Mouse (Mus musculus): Measurements from ENCODE around the gene Caskin1. TPM values are rescaled to one million over a fixed set of nuclear protein-coding genes. Genes with fewer than 3 reads are reported as not detected.

The Caskin1 gene
- polyA plus RNA-seq, 1 experiment from 2014 or later = 0.33 TPM

DNA sequence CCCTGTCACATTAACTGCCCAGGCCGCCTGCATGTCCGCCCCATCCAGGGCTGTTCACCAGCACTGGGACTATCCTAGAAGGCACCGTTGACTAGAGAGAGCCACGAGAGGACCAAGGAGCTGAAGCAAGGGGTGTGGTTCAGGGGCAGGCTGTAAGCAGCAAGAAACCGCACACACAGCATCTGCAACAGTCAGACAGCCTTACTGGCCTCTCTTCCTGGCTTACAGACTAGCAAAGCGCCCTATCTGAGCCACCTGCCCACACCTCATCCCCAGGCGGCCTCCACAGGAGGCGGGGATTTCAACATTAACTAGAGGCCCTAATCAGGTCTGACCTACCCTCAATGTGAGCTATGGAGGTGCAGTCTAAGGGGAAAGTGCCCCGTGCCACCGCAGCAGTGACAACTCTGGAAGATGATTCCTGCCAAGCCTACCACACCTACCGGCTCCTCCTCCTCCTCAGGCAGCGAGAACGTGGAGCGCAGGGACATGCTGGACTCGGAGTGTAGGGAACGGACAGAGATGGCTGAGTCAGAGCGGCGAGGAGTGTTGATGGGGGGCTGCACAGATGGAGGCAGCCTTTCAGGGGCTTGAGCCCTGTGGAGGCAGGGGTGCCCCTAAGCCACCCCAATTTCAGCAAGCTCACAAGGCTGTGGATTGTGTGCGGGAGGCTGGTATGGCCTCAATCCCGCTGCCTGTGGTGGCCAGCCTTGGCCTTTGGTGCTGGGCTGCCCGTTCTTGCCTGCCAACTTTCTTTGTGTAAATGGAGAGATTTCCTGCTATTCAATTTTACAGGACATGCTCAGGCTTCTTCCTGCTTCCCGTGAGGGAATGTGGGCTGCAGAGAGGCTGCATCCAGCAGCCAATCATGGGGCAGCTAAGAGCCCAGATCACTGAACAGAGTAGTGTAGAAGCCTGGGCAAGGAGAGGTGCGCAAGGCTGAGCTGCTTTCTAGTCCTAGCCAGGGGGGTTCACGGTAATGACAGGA is 26.2 kb downstream of the Caskin1 start:
- WGBS = 66% methylated on average over 24 of the region's 24 CpGs
- Histone ChIP-seq H3K4me3 (ENCODE audit: low read depth, low read length) (peak overlapping the region; percentile 17; the same call in 1 of the 2 replicates), H3K9ac (replicated peaks; ENCODE audit: low read depth) (peak overlapping the region; percentile 9; the same call in 1 of the 2 replicates), H3K27ac (ENCODE audit: low read length) (peak overlapping the region; percentile 72), H3K9me3 (ENCODE audit: low read length) (no peaks in the 10 kb centered on the region), H3K4me2 (replicated peaks; ENCODE audit: low read depth, low read length) (peak overlapping the region; percentile 48), H3K4me1 (ENCODE audit: insufficient read depth, low read depth, low read length) (no peaks in the 10 kb centered on the region), H3K36me3 (ENCODE audit: insufficient read depth, low read length) (peaks cover 44% of the 10 kb centered on the region), H3K27me3 (replicated peaks; ENCODE audit: insufficient read depth, low read length) (no peaks in the 10 kb centered on the region)
- peak; percentile 43 for DNase-seq (ENCODE audit: low spot score)
- ATAC-seq = peak; percentile 85
- no peak; the same call in 1 of the 2 replicates for TF ChIP-seq EP300 (IDR thresholded peaks at IDR 0.05)
- TF ChIP-seq CTCF (IDR thresholded peaks at IDR 0.05) = no peak

DNA sequence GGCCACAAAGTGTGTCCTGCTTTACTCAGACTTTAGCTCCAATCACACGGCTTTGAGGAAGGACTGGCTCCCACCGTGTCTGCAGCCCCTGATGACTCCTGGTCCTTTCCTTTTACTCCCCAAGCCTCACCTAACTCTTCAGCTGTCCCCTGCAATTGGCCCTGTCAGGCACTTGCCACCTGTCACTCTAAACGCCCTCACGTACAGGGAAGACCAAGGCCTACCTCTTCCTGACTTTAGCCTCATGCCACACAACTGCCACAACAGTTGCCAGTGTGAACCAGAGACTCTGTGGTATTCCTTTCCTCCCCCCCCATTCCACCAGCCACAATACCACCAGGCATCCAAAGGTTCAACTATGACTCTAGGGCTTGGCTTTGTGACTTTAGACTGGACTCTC is 32.0 kb downstream of the Caskin1 start:
- no peak for ATAC-seq

DNA sequence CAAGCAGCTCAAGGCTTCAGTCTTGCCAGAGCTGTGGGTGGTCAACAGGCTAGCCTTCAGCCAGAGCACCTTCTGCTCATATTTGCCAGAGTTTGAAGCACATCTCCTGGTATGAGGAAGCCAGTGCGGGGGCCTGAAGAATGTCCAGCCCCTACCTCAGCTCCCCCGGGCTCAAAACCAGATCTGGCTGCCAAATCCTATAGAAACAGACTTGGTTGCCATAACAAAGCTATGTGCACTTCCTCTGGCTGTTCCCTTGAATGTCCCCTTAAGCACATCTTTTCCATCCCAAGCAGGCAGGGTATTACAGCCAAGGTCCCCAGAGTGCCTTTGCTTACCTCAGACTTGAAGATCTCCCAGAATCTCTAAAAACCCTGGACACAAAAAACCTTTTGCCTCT is 36.3 kb downstream of the Caskin1 start:
- Histone ChIP-seq H3K4me3 (ENCODE audit: low read depth, low read length) (no peak overlapping the region), H3K4me2 (replicated peaks; ENCODE audit: low read depth, low read length) (no peak overlapping the region), H3K9ac (replicated peaks; ENCODE audit: low read depth) (no peak overlapping the region), H3K36me3 (ENCODE audit: insufficient read depth, low read length) (no peaks in the 10 kb centered on the region), H3K27ac (ENCODE audit: low read length) (no peak overlapping the region), H3K9me3 (ENCODE audit: low read length) (no peaks in the 10 kb centered on the region), H3K27me3 (replicated peaks; ENCODE audit: insufficient read depth, low read length) (no peaks in the 10 kb centered on the region), H3K4me1 (ENCODE audit: insufficient read depth, low read depth, low read length) (peaks cover 15% of the 10 kb centered on the region; the same call in 1 of the 2 replicates)
- TF ChIP-seq EP300 (IDR thresholded peaks at IDR 0.05) = no peak
- TF ChIP-seq CTCF (IDR thresholded peaks at IDR 0.05) = no peak
- 60% methylated on average over 2 of the region's 2 CpGs for WGBS
- ATAC-seq = no peak
- no peak for DNase-seq (ENCODE audit: low spot score)

More for the DNA sequence above, 32.0 kb downstream of the Caskin1 start:
- peaks cover 19% of the 10 kb centered on the region for H3K36me3 ChIP-seq (ENCODE audit: insufficient read depth, low read length)
- no peak overlapping the region for H3K9ac ChIP-seq (replicated peaks; ENCODE audit: low read depth)
- WGBS = 85% methylated on average over 4 of the region's 4 CpGs
- H3K27me3 ChIP-seq (replicated peaks; ENCODE audit: insufficient read depth, low read length) = no peaks in the 10 kb centered on the region
- H3K4me3 ChIP-seq (ENCODE audit: low read depth, low read length) = no peak overlapping the region
- no peak overlapping the region for H3K4me2 ChIP-seq (replicated peaks; ENCODE audit: low read depth, low read length)
- TF ChIP-seq EP300 (IDR thresholded peaks at IDR 0.05) (no peak), CTCF (IDR thresholded peaks at IDR 0.05) (no peak)
- H3K9me3 ChIP-seq (ENCODE audit: low read length) = no peaks in the 10 kb centered on the region
- H3K27ac ChIP-seq (ENCODE audit: low read length) = no peak overlapping the region
- no peak for DNase-seq (ENCODE audit: low spot score)
- peaks cover 4% of the 10 kb centered on the region; the same call in 1 of the 2 replicates for H3K4me1 ChIP-seq (ENCODE audit: insufficient read depth, low read depth, low read length)

DNA sequence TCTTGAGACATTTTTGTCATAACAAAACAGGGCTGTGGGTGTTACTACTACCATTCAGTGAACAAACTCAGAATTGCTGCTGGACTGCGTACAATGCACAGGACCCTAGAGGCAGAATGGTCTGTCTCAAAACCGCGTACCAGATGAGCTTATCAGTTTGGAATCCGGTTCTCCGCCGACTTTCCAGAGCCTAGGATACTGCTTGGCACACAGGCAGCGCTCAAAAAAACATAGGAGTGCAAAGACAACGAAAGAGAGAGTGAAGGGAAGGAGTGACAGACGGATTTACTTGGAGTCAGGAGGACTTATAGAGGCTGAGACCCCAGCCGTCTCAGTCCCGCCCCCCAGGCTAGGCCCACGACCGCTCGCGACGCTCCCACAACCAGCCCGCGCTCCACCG is 38.9 kb downstream of the Caskin1 start:
- under 1% methylated on average over 19 of the region's 19 CpGs for WGBS

DNA sequence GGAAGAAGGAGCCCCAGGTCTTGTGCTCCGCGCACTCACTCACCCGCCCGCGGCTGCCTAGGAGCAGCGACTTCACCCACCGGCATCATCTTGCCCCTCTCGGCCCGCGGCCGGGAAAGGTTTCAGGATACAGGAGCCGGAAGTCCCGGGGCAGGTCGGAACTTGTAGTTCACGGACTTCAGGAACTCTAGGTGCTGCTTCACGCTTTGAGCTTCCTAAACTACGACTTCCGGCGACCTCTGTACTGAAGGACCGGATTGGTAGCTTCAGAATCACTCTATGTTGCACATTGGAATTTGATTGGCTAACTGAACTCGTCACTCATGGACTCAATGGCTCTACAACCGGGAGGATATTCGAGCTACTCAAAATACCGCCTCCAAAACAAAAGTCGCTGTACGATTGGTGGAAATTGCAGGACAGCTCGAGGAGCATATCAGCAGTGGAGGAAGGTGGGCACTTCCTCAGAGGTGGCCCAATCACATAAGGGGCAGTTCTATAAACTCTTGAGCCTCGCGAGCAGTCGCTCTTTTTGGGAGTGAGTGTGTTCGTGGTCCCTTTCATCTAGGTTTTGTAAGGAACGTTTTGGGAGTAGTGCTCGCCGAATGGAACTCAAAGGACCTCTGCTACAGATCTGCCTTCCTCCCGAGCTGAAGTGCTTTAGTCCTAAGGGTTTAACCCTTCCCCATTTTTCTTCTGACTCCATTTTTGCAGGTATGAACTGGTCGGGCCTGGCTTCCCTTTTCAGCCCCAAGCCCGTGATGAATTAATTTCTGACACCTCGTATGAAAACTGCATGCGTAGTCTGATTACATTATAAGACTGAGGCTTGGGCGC is 39.5 kb downstream of the Caskin1 start, which contains the start of gene Traf7:
Gene Traf7, minus strand, starts transcription at position 216 of the 837 bp plus-strand sequence.
- Histone ChIP-seq H3K4me2 (replicated peaks; ENCODE audit: low read depth, low read length) (peak within 1 kb of the TSS; percentile 63), H3K4me1 (ENCODE audit: insufficient read depth, low read depth, low read length) (peaks cover 15% of the 10 kb centered on the region; the same call in 1 of the 2 replicates), H3K9me3 (ENCODE audit: low read length) (no peaks in the 10 kb centered on the region), H3K9ac (replicated peaks; ENCODE audit: low read depth) (peak within 1 kb of the TSS; percentile 83), H3K27ac (ENCODE audit: low read length) (peak within 1 kb of the TSS; percentile 65), H3K27me3 (replicated peaks; ENCODE audit: insufficient read depth, low read length) (no peaks in the 10 kb centered on the region), H3K4me3 (ENCODE audit: low read depth, low read length) (peak within 1 kb of the TSS; percentile 83), H3K36me3 (ENCODE audit: insufficient read depth, low read length) (no peaks in the 10 kb centered on the region)
- peak; percentile 98 for ATAC-seq
- DNase-seq (ENCODE audit: low spot score) = peak; percentile 100
- TF ChIP-seq CTCF (IDR thresholded peaks at IDR 0.05) (no peak), EP300 (IDR thresholded peaks at IDR 0.05) (peak; percentile 67; the same call in 1 of the 2 replicates)
- under 1% methylated on average over 40 of the region's 40 CpGs for WGBS

More for the DNA sequence above, 38.9 kb downstream of the Caskin1 start:
- 0 out of 2 replicates have a peak, but pooled peaks have one; percentile 8 for ATAC-seq
- H3K27ac ChIP-seq (ENCODE audit: low read length) = peak overlapping the region; percentile 65
- DNase-seq (ENCODE audit: low spot score) = peak; percentile 57
- peak overlapping the region; percentile 83 for H3K9ac ChIP-seq (replicated peaks; ENCODE audit: low read depth)
- peak overlapping the region; percentile 59 for H3K4me2 ChIP-seq (replicated peaks; ENCODE audit: low read depth, low read length)
- no peaks in the 10 kb centered on the region for H3K36me3 ChIP-seq (ENCODE audit: insufficient read depth, low read length)
- TF ChIP-seq CTCF (IDR thresholded peaks at IDR 0.05) = no peak
- no peak for TF ChIP-seq EP300 (IDR thresholded peaks at IDR 0.05)
- no peaks in the 10 kb centered on the region for H3K9me3 ChIP-seq (ENCODE audit: low read length)
- H3K4me3 ChIP-seq (ENCODE audit: low read depth, low read length) = peak overlapping the region; percentile 83
- H3K4me1 ChIP-seq (ENCODE audit: insufficient read depth, low read depth, low read length) = peaks cover 15% of the 10 kb centered on the region; the same call in 1 of the 2 replicates
- no peaks in the 10 kb centered on the region for H3K27me3 ChIP-seq (replicated peaks; ENCODE audit: insufficient read depth, low read length)

Measured in lung, postnatal 0 days (tissue).